Mouse (Mus musculus): ENCODE measurements around the gene Plxna2. TPM values are rescaled to one million over a fixed set of nuclear protein-coding genes. Genes with fewer than 3 reads are reported as not detected.
A peak's percentile ranks its signal among the peaks of the same experiment; 100 is the strongest.

The Plxna2 gene
- polyA plus RNA-seq, 1 experiment = 7.9 TPM

DNA sequence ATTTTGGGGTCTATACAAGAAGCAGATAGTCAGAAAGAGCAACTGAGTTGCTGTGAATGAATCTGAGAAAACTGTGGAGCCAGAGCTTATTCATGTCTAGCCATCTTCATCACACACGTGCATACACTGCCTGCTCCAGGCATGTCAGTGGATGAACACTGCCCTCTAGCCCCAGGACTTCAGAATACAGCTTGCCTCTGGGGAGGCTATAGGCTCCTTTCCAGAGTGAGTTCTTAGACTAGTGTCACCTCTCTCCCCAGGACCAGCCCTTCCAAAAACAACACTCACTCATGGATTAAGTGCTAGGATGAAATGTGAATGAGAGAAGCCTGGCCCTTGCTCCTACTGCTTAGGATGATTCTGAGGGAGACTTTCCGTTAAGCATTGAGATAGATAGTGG is 198.9 kb downstream of the Plxna2 start:
- Histone ChIP-seq H3K27me3 (ENCODE audit: control insufficient read depth, insufficient read depth, low read length) (no peaks in the 10 kb centered on the region), H3K27ac (ENCODE audit: control insufficient read depth, insufficient read depth, low read depth, low read length) (no peak overlapping the region), H3K4me1 (ENCODE audit: control insufficient read depth, insufficient read depth, low read length) (no peaks in the 10 kb centered on the region), H3K36me3 (ENCODE audit: control insufficient read depth, insufficient read depth, low read length) (no peaks in the 10 kb centered on the region), H3K4me3 (ENCODE audit: control insufficient read depth, low read depth, low read length) (no peak overlapping the region)
- TF ChIP-seq CTCF (IDR thresholded peaks at IDR 0.05; ENCODE audit: control insufficient read depth, insufficient read depth, insufficient replicate concordance, low read depth, low read length) (peak; percentile 70; the same call in 1 of the 2 replicates), POLR2A (IDR thresholded peaks at IDR 0.05; ENCODE audit: control insufficient read depth, low read depth, low read length) (no peak)

DNA sequence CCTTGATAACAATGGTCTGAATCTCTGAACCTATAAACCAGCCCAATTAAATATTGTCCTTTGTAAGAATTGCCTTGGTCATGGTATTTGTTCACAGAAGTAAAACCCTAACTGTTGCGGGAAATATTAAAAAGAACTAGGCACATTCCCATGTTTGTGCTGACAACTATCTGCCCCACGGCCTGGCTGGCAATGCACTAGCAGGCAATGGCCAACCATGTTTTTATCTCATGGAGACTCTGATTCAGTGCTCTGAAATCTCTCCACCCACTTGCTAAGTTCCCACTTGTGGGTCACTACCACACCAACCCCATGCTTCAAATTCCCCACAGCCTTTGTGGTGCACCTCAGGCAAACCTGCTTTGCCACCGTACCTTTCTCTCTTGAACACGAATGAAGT is 202.9 kb downstream of the Plxna2 start:
- no peak for TF ChIP-seq POLR2A (IDR thresholded peaks at IDR 0.05; ENCODE audit: control insufficient read depth, low read depth, low read length)
- no peak for TF ChIP-seq CTCF (IDR thresholded peaks at IDR 0.05; ENCODE audit: control insufficient read depth, insufficient read depth, insufficient replicate concordance, low read depth, low read length)
- no peaks in the 10 kb centered on the region for H3K4me1 ChIP-seq (ENCODE audit: control insufficient read depth, insufficient read depth, low read length)
- no peak overlapping the region for H3K27ac ChIP-seq (ENCODE audit: control insufficient read depth, insufficient read depth, low read depth, low read length)
- no peaks in the 10 kb centered on the region for H3K36me3 ChIP-seq (ENCODE audit: control insufficient read depth, insufficient read depth, low read length)
- no peaks in the 10 kb centered on the region for H3K27me3 ChIP-seq (ENCODE audit: control insufficient read depth, insufficient read depth, low read length)
- H3K4me3 ChIP-seq (ENCODE audit: control insufficient read depth, low read depth, low read length) = no peak overlapping the region

DNA sequence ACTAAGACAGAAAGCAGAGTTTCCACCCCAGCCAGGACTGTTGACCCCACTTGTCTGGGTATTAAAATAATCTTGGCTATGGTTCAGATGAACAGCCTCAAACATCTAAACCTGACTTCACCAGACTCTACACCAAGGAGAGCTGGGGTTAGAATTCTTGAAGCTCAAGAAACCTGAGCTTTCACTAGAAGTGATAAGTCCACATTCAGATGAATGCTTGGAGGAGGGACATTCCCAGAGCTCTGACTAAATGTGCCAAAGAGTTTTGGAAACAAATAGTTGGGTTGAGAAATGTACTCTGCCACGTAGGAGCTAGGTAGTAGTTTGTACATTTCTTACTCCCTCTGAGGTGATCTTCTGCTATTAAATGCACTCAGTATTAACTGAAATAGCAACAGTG is 203.7 kb downstream of the Plxna2 start:
- H3K36me3 ChIP-seq (ENCODE audit: control insufficient read depth, insufficient read depth, low read length) = no peaks in the 10 kb centered on the region
- no peak overlapping the region for H3K4me3 ChIP-seq (ENCODE audit: control insufficient read depth, low read depth, low read length)
- TF ChIP-seq CTCF (IDR thresholded peaks at IDR 0.05; ENCODE audit: control insufficient read depth, insufficient read depth, insufficient replicate concordance, low read depth, low read length) (no peak), POLR2A (IDR thresholded peaks at IDR 0.05; ENCODE audit: control insufficient read depth, low read depth, low read length) (no peak)
- H3K4me1 ChIP-seq (ENCODE audit: control insufficient read depth, insufficient read depth, low read length) = no peaks in the 10 kb centered on the region
- no peaks in the 10 kb centered on the region for H3K27me3 ChIP-seq (ENCODE audit: control insufficient read depth, insufficient read depth, low read length)
- H3K27ac ChIP-seq (ENCODE audit: control insufficient read depth, insufficient read depth, low read depth, low read length) = no peak overlapping the region

DNA sequence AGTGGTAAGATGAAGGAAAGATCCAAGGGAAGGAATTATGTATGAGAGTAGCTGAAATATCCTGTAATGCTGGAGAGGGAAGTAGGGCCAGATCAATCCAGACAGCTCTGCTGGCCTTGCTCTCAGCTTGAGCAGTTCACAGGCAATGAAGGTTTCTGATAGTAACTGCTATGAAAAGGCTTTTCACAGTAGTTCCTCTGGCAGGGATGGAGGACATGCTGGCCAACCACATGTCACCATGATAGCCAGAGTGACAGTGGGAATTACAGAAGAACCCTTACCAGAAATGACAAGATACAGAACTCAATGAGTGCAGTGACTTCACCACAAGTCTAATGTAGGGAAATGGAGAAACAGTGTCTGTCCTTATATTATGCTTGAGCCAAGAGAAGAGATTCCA is 210.3 kb downstream of the Plxna2 start:
- Histone ChIP-seq H3K27ac (ENCODE audit: control insufficient read depth, insufficient read depth, low read depth, low read length) (no peak overlapping the region), H3K4me1 (ENCODE audit: control insufficient read depth, insufficient read depth, low read length) (no peaks in the 10 kb centered on the region), H3K36me3 (ENCODE audit: control insufficient read depth, insufficient read depth, low read length) (no peaks in the 10 kb centered on the region), H3K27me3 (ENCODE audit: control insufficient read depth, insufficient read depth, low read length) (no peaks in the 10 kb centered on the region), H3K4me3 (ENCODE audit: control insufficient read depth, low read depth, low read length) (no peak overlapping the region)
- TF ChIP-seq CTCF (IDR thresholded peaks at IDR 0.05; ENCODE audit: control insufficient read depth, insufficient read depth, insufficient replicate concordance, low read depth, low read length) (no peak), POLR2A (IDR thresholded peaks at IDR 0.05; ENCODE audit: control insufficient read depth, low read depth, low read length) (no peak)

DNA sequence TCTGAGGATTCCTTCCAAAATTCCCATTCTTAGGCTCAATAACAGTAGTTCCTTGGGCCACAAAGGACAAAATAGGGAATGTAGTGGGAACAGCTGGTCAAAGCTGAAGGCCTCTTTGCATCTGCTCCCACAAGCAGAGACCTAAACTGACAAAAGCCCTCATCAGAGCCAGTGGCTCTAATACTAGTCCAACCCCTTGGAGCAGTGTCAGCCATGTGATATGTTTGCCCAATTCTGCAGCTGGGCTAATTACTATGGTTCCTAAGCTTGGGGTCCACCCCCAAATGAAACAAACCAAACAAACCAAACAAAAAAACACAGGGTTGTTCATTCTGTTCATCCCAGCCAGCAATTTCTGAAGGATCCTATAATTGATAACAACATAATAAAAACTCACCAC is 217.2 kb downstream of the Plxna2 start:
- Histone ChIP-seq H3K36me3 (ENCODE audit: control insufficient read depth, insufficient read depth, low read length) (no peaks in the 10 kb centered on the region), H3K4me3 (ENCODE audit: control insufficient read depth, low read depth, low read length) (no peak overlapping the region), H3K27me3 (ENCODE audit: control insufficient read depth, insufficient read depth, low read length) (no peaks in the 10 kb centered on the region), H3K27ac (ENCODE audit: control insufficient read depth, insufficient read depth, low read depth, low read length) (no peak overlapping the region), H3K4me1 (ENCODE audit: control insufficient read depth, insufficient read depth, low read length) (no peaks in the 10 kb centered on the region)
- TF ChIP-seq POLR2A (IDR thresholded peaks at IDR 0.05; ENCODE audit: control insufficient read depth, low read depth, low read length) = no peak
- no peak for TF ChIP-seq CTCF (IDR thresholded peaks at IDR 0.05; ENCODE audit: control insufficient read depth, insufficient read depth, insufficient replicate concordance, low read depth, low read length)

DNA sequence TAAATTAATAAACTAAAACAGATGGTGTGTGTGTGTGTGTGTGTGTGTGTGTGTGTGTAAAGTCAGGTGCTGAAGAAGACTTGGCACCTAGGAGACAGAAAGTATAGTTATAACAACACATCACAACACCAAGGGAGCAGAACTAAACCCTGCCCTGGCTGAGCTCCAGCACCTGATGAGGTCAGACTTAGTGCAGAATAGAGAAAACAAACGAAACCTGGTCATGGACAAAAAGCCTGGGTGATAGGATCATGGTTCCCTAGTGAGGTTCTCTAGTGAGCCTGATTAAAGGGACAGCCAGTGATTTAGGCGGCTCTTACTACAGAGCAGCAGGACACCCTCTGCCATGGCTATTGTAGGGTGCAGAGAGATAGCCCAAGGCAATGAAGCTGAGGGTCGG is 218.2 kb downstream of the Plxna2 start:
- no peaks in the 10 kb centered on the region for H3K27me3 ChIP-seq (ENCODE audit: control insufficient read depth, insufficient read depth, low read length)
- TF ChIP-seq CTCF (IDR thresholded peaks at IDR 0.05; ENCODE audit: control insufficient read depth, insufficient read depth, insufficient replicate concordance, low read depth, low read length) (no peak), POLR2A (IDR thresholded peaks at IDR 0.05; ENCODE audit: control insufficient read depth, low read depth, low read length) (no peak)
- H3K36me3 ChIP-seq (ENCODE audit: control insufficient read depth, insufficient read depth, low read length) = no peaks in the 10 kb centered on the region
- H3K4me1 ChIP-seq (ENCODE audit: control insufficient read depth, insufficient read depth, low read length) = no peaks in the 10 kb centered on the region
- no peak overlapping the region for H3K4me3 ChIP-seq (ENCODE audit: control insufficient read depth, low read depth, low read length)
- H3K27ac ChIP-seq (ENCODE audit: control insufficient read depth, insufficient read depth, low read depth, low read length) = no peak overlapping the region

DNA sequence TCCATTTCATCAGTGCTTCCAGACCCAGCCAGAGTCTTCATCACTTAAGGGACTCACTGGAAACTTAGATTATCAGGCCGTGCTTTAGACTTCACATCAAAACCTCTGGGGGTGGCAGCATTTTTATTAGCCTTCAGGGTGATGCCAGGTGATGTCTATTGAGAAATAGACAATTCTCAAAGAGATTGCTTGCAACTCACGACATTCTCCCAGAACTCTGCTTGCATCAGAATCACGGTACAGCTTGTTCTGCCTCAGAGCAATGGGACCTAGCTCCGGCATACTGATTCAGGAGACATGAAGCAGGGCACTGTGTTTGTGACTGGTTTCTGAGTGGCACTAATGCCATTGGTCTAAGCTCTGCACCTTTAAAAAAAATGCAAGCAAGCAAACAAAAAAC is 218.7 kb downstream of the Plxna2 start:
- TF ChIP-seq POLR2A (IDR thresholded peaks at IDR 0.05; ENCODE audit: control insufficient read depth, low read depth, low read length) (no peak), CTCF (IDR thresholded peaks at IDR 0.05; ENCODE audit: control insufficient read depth, insufficient read depth, insufficient replicate concordance, low read depth, low read length) (no peak)
- H3K27me3 ChIP-seq (ENCODE audit: control insufficient read depth, insufficient read depth, low read length) = no peaks in the 10 kb centered on the region

More for the DNA sequence above, 218.7 kb downstream of the Plxna2 start:
- no peaks in the 10 kb centered on the region for H3K4me1 ChIP-seq (ENCODE audit: control insufficient read depth, insufficient read depth, low read length)
- no peak overlapping the region for H3K27ac ChIP-seq (ENCODE audit: control insufficient read depth, insufficient read depth, low read depth, low read length)
- H3K36me3 ChIP-seq (ENCODE audit: control insufficient read depth, insufficient read depth, low read length) = no peaks in the 10 kb centered on the region
- no peak overlapping the region for H3K4me3 ChIP-seq (ENCODE audit: control insufficient read depth, low read depth, low read length)

Measured in testis, adult 2 months (tissue).